Mouse (Mus musculus): ENCODE results near the gene Large2. TPM values are rescaled to one million over a fixed set of nuclear protein-coding genes. Genes with fewer than 3 reads are reported as not detected.

Large2 gene
- total and polyA plus RNA-seq, 3 experiments: 0.19 to 1.5 (median 0.89) TPM

DNA sequence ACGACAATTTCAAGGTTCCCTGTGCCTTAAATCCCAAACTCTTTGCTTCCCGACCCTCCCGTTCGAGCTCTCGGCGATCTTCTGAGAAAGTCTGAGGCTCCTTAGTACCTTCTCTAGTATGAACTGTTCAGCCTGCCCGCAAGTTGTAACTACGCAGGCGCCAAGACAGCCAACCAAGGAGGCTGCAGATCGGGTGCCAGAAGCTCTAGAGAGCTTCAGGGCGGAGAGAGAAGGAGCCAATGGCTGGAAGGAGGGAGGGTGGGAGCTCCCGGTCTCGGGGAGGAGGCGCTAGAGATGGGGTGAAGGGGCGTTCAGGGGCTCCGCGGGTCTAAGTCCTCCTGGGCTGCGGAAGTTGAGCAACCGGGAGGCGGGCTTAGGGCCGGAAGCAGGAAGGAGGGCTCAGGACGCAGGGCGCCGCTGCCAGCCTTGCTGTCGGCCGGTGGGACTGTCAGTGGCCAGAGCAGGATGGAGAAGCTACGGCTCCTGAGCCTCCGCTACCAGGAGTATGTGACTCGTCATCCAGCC, 492 bp upstream of the Large2 start:
- H3K4me1 ChIP-seq (ENCODE audit: control insufficient read depth in 1 of 2, insufficient read depth in 2 of 2): peaks cover 26 to 63% of the 10 kb centered on the region in 2 experiments
- TF ChIP-seq MAZ (IDR thresholded peaks at IDR 0.05; ENCODE audit: low read depth, low read length): no peak; the same call in 1 of the 2 replicates
- no peak for TF ChIP-seq CTCF (conservative IDR thresholded peaks at IDR 0.05 in 1 of 2, IDR thresholded peaks at IDR 0.05 in 1 of 2; ENCODE audit: low read depth in 2 of 2, low read length in 2 of 2)
- no peak for TF ChIP-seq ZC3H11A (IDR thresholded peaks at IDR 0.05; ENCODE audit: low read depth, low read length)
- no peak for TF ChIP-seq SMC3 (IDR thresholded peaks at IDR 0.05; ENCODE audit: low read depth, low read length)
- peak; percentile 15; the same call in 1 of the 2 replicates for TF ChIP-seq BHLHE40 (IDR thresholded peaks at IDR 0.05; ENCODE audit: low read depth, low read length)
- no peak for TF ChIP-seq CHD1 (IDR thresholded peaks at IDR 0.05; ENCODE audit: low read depth, low read length)
- TF ChIP-seq RAD21 (IDR thresholded peaks at IDR 0.05; ENCODE audit: low read depth, low read length): no peak
- no peak for TF ChIP-seq MAX (IDR thresholded peaks at IDR 0.05; ENCODE audit: low read length)
- TF ChIP-seq JUND (conservative IDR thresholded peaks at IDR 0.05; ENCODE audit: low read depth, low read length): no peak
- peak; percentile 66; the same call in 1 of the 2 replicates for TF ChIP-seq IRF4 (IDR thresholded peaks at IDR 0.05; ENCODE audit: low read depth, low read length)
- peak; percentile 98 for TF ChIP-seq ELF1 (IDR thresholded peaks at IDR 0.05; ENCODE audit: low read depth, low read length)
- no peak for TF ChIP-seq E2F4 (IDR thresholded peaks at IDR 0.05; ENCODE audit: insufficient replicate concordance, low read depth, low read length)
- no peak for TF ChIP-seq ZNF384 (IDR thresholded peaks at IDR 0.05; ENCODE audit: low read depth, low read length)
- TF ChIP-seq POLR2A (IDR thresholded peaks at IDR 0.05; ENCODE audit: low read depth, low read length): peak; percentile 92
- no peak for TF ChIP-seq RCOR1 (conservative IDR thresholded peaks at IDR 0.05; ENCODE audit: low read depth, low read length)
- no peak; the same call in 1 of the 2 replicates for TF ChIP-seq TBP (conservative IDR thresholded peaks at IDR 0.05; ENCODE audit: low read depth, low read length)
- TF ChIP-seq ZKSCAN1 (IDR thresholded peaks at IDR 0.05; ENCODE audit: borderline replicate concordance, low read depth, low read length): no peak
- TF ChIP-seq POLR2AphosphoS2 (IDR thresholded peaks at IDR 0.05; ENCODE audit: low read depth, low read length): no peak
- no peak for TF ChIP-seq ETS1 (conservative IDR thresholded peaks at IDR 0.05; ENCODE audit: low read depth, low read length)
- TF ChIP-seq CHD2 (IDR thresholded peaks at IDR 0.05; ENCODE audit: low read length): peak; percentile 57; the same call in 1 of the 2 replicates
- TF ChIP-seq PAX5 (IDR thresholded peaks at IDR 0.05; ENCODE audit: low read length): no peak
- peak; percentile 93 for TF ChIP-seq SIN3A (IDR thresholded peaks at IDR 0.05; ENCODE audit: low read length)
- no peak for TF ChIP-seq USF2 (conservative IDR thresholded peaks at IDR 0.05; ENCODE audit: low read depth, low read length)
- TF ChIP-seq JUN (IDR thresholded peaks at IDR 0.05; ENCODE audit: insufficient read depth, low read depth, low read length): no peak
- TF ChIP-seq EP300 (IDR thresholded peaks at IDR 0.05; ENCODE audit: low read length): no peak
- TF ChIP-seq MAFK (IDR thresholded peaks at IDR 0.05; ENCODE audit: insufficient replicate concordance, low read length): no peak
- TF ChIP-seq TCF12 (IDR thresholded peaks at IDR 0.05; ENCODE audit: low read depth, low read length): peak; percentile 59
- TF ChIP-seq NELFE (IDR thresholded peaks at IDR 0.05; ENCODE audit: low read depth, low read length): peak; percentile 87
- peak; percentile 86 for TF ChIP-seq NRF1 (IDR thresholded peaks at IDR 0.05; ENCODE audit: low read depth, low read length)
- TF ChIP-seq ZMIZ1 (IDR thresholded peaks at IDR 0.05; ENCODE audit: low read depth, low read length): peak; percentile 73
- no peak for TF ChIP-seq MYC (IDR thresholded peaks at IDR 0.05; ENCODE audit: low read depth, low read length)
- TF ChIP-seq MEF2A (IDR thresholded peaks at IDR 0.05; ENCODE audit: borderline replicate concordance, low read depth, low read length): peak; percentile 32; the same call in 1 of the 2 replicates
- peak; percentile 87 for TF ChIP-seq HCFC1 (IDR thresholded peaks at IDR 0.05; ENCODE audit: low read depth, low read length)
- 0 out of 2 replicates have a peak, but pooled peaks have one; percentile 79 for TF ChIP-seq KAT2A (IDR thresholded peaks at IDR 0.05; ENCODE audit: insufficient replicate concordance, low read length)
- no peak for TF ChIP-seq USF1 (IDR thresholded peaks at IDR 0.05; ENCODE audit: low read depth, low read length)
- TF ChIP-seq GABPA (IDR thresholded peaks at IDR 0.05; ENCODE audit: insufficient replicate concordance, low read depth, low read length): no peak
- TF ChIP-seq MXI1 (IDR thresholded peaks at IDR 0.05; ENCODE audit: low read depth, low read length): peak; percentile 82
- no peak for TF ChIP-seq UBTF (IDR thresholded peaks at IDR 0.05; ENCODE audit: low read depth, low read length)
- dilution Hi-C loops (cut with MboI; ENCODE audit: extremely low pct_ligation_motif_present, extremely low pct_unique_long_range_greater_than_20kb, low sequenced_read_pairs) (no loop called here), in situ Hi-C loops (cut with MboI; ENCODE audit: low pct_ligation_motif_present, low pct_unique_long_range_greater_than_20kb, low sequenced_read_pairs) (no loop called here)
- peaks cover 9% of the 10 kb centered on the region for H3K79me2 ChIP-seq (replicated peaks; ENCODE audit: control insufficient read depth, extremely low read depth, insufficient read depth, poor library complexity, severe bottlenecking)
- no peak overlapping the region for H3K27ac ChIP-seq (ENCODE audit: insufficient read depth, low read depth)
- peak overlapping the region; percentile 84; the same call in 1 of the 2 replicates for H3K4me2 ChIP-seq (ENCODE audit: insufficient read depth, low read depth, poor library complexity, severe bottlenecking)
- H3K4me3 ChIP-seq (replicated peaks in 1 of 3; ENCODE audit: low read depth in 2 of 3, low read length in 2 of 3, poor library complexity in 1 of 3): peak overlapping the region; percentile 88 to 99 (median 98)
- peak; percentile 97 for DNase-seq (ENCODE audit: extremely low read depth)
- peak overlapping the region; percentile 89 for H3K9ac ChIP-seq (ENCODE audit: insufficient read depth, low read depth)
- H3K36me3 ChIP-seq (replicated peaks in 1 of 2; ENCODE audit: control insufficient read depth in 1 of 2, insufficient read depth in 1 of 2, low read length in 1 of 2): peaks cover 22 to 31% of the 10 kb centered on the region in 2 experiments
- no peaks in the 10 kb centered on the region for H3K9me3 ChIP-seq (replicated peaks; ENCODE audit: low read length)
- H3K27me3 ChIP-seq (replicated peaks): peaks cover 9% of the 10 kb centered on the region
